Mouse (Mus musculus) stomach, embryonic 14.5 days (tissue): ENCODE measurements around the gene D630003M21Rik. TPM values are rescaled to one million over a fixed set of nuclear protein-coding genes. Genes with fewer than 3 reads are reported as not detected.

Experiments
- ATAC-seq: fragments of 200-750 bp; cut with Nextera tagmentation; 2 replicates; pipeline ENCODE4 v1.8.0; 2017; ENCODE audit warnings: low read depth, moderate TSS enrichment; ENCODE audit not compliant: insufficient number of reproducible peaks, insufficient read depth, low FRiP score
- H3K27ac ChIP-seq: fragments of 300-500 bp; sonication (generic); 2 replicates; pipeline ENCODE4 v1.5.1; 2014; ENCODE audit warnings: mild to moderate bottlenecking, low read length, moderate library complexity, mixed read lengths
- H3K27me3 ChIP-seq: fragments of 300-500 bp; sonication (generic); 2 replicates; pipeline ENCODE4 v1.6.1; 2014; ENCODE audit warnings: low read length, control low read depth, mixed read lengths; ENCODE audit not compliant: control insufficient read depth, insufficient read depth
- H3K36me3 ChIP-seq: fragments of 300-500 bp; sonication (generic); 2 replicates; pipeline ENCODE4 v1.6.1; 2014; ENCODE audit warnings: mild to moderate bottlenecking, control low read depth, low read length, moderate library complexity, mixed read lengths; ENCODE audit not compliant: control insufficient read depth, insufficient read depth
- H3K4me1 ChIP-seq: fragments of 300-500 bp; sonication (generic); 2 replicates; pipeline ENCODE4 v1.6.1; 2014; ENCODE audit warnings: low read length, control low read depth, mixed read lengths; ENCODE audit not compliant: control insufficient read depth, insufficient read depth
- H3K4me2 ChIP-seq: fragments of 300-500 bp; sonication (generic); replicated peaks from 2 replicates; pipeline ENCODE4 v1.6.1; 2014; ENCODE audit warnings: low read depth, low read length, control low read depth
- H3K4me3 ChIP-seq: fragments of 300-500 bp; sonication (generic); 2 replicates; pipeline ENCODE4 v1.5.1; 2014; ENCODE audit warnings: low read depth, low read length, control low read depth
- H3K9ac ChIP-seq: fragments of 300-500 bp; sonication (generic); replicated peaks from 2 replicates; pipeline ENCODE4 v1.6.1; 2014; ENCODE audit warnings: low read depth, mild to moderate bottlenecking, control low read depth, low read length, moderate library complexity, mixed read lengths
- H3K9me3 ChIP-seq: fragments of 300-500 bp; sonication (generic); 2 replicates; pipeline ENCODE4 v1.6.1; 2016; ENCODE audit warnings: low read depth, low read length, control low read depth; ENCODE audit not compliant: control insufficient read depth
- whole genome bisulfite sequencing: fragments of 180-500 bp; shearing (Covaris S2); extraction: QIAGEN DNeasy Blood & Tissue Kit; methylation state at CpG from one replicate; pipeline ENCODE4 v1.1.7; 2014; 5-methylcytosine and 5-hydroxymethylcytosine counted together
- polyA plus RNA-seq: library from polyadenylated mRNA; unstranded; fragments of >200 nt; fragmentation: Nextera tagmentation; extraction: Ambion mirVana; gene quantifications from 2 replicates; pipeline ENCODE4 v1.2.1, GENCODE M21; 2014

Gene D630003M21Rik
- polyA plus RNA-seq, 1 experiment from 2014 or later, result 2.6 TPM

DNA sequence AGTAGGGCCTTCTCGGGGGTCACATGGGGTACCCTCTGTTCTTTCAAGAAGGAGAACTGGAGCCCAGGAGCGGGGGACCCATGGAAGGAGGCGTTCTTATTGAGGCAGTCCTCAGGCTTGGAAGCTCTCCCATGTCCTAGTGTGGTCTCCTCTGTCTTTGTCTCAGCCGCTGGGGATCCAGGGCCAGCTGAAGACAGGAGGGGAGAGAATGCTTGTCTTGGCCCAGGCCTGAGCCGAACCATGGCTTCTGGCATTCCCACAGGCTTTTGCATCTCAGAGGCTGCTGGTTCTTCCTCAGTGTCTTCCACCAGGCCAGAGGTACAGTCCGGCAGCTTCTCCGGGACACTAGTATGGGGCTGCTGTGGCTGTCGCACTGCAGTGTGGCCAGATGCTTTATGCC is 12.5 kb downstream of the D630003M21Rik start:
- H3K4me3 ChIP-seq, result no peak overlapping the region
- no peaks in the 10 kb centered on the region for H3K27me3 ChIP-seq
- no peak overlapping the region for H3K4me2 ChIP-seq
- ATAC-seq, result no peak
- no peaks in the 10 kb centered on the region for H3K36me3 ChIP-seq
- H3K27ac ChIP-seq, result no peak overlapping the region
- no peak overlapping the region for H3K9ac ChIP-seq
- H3K4me1 ChIP-seq, result peaks cover 4% of the 10 kb centered on the region; the same call in 1 of the 2 replicates
- H3K9me3 ChIP-seq, result no peaks in the 10 kb centered on the region
- WGBS, result 92% methylated on average over 8 of the region's 8 CpGs

- ATAC-seq, result peak; percentile 14; the same call in 1 of the 2 replicates
- H3K9me3 ChIP-seq, result no peaks in the 10 kb centered on the region
- H3K4me1 ChIP-seq, result peaks cover 4% of the 10 kb centered on the region; the same call in 1 of the 2 replicates
- no peak overlapping the region for H3K27ac ChIP-seq
- 29% methylated on average over 9 of the region's 9 CpGs for WGBS
- no peaks in the 10 kb centered on the region for H3K27me3 ChIP-seq
- no peak overlapping the region for H3K4me3 ChIP-seq
- H3K9ac ChIP-seq, result no peak overlapping the region
- H3K36me3 ChIP-seq, result no peaks in the 10 kb centered on the region
- no peak overlapping the region for H3K4me2 ChIP-seq
These were observed 13.5 kb downstream of the D630003M21Rik start for GRCm38 (mm10) chr2:158215283-158216117.

- 65% methylated on average over 4 of the region's 4 CpGs for WGBS
- Histone ChIP-seq H3K4me3 (no peak overlapping the region), H3K36me3 (no peaks in the 10 kb centered on the region), H3K4me1 (peaks cover 9% of the 10 kb centered on the region), H3K4me2 (no peak overlapping the region), H3K27ac (no peak overlapping the region), H3K9me3 (no peaks in the 10 kb centered on the region), H3K9ac (no peak overlapping the region), H3K27me3 (no peaks in the 10 kb centered on the region)
- ATAC-seq, result no peak
These were observed 17.1 kb downstream of the D630003M21Rik start for GRCm38 (mm10) chr2:158211764-158212471.

- no peaks in the 10 kb centered on the region for H3K36me3 ChIP-seq
- H3K4me1 ChIP-seq, result peaks cover 9% of the 10 kb centered on the region
- H3K9me3 ChIP-seq, result no peaks in the 10 kb centered on the region
- WGBS, result 25% methylated on average over 10 of the region's 10 CpGs
- no peak for ATAC-seq
- no peak overlapping the region for H3K4me2 ChIP-seq
- no peak overlapping the region for H3K27ac ChIP-seq
- no peak overlapping the region for H3K4me3 ChIP-seq
- no peaks in the 10 kb centered on the region for H3K27me3 ChIP-seq
- no peak overlapping the region for H3K9ac ChIP-seq
These were observed 18.1 kb downstream of the D630003M21Rik start for GRCm38 (mm10) chr2:158210958-158211357.

DNA sequence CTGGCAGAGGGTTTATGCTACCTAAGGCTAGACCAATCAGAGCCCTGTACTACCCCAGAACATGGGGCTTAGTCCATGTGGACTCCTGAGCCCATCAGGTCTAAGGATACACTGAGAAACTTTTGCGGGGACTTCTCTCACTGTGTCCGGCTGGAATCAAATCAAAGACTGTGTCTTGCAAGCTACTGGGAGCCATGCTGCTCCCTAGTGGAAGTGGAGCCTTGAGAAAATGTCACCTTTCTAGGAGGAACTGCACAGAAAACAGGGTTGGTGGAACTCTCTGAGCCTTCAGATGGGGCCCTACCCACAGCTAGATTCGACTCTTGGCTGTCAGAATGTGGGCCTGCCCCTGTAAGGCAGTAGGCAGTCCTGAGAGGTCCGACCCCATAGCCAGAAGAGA is 18.5 kb downstream of the D630003M21Rik start:
- WGBS, result 53% methylated on average over 4 of the region's 4 CpGs
- Histone ChIP-seq H3K4me2 (no peak overlapping the region), H3K4me1 (peaks cover 9% of the 10 kb centered on the region), H3K9me3 (no peaks in the 10 kb centered on the region), H3K27me3 (no peaks in the 10 kb centered on the region), H3K9ac (no peak overlapping the region), H3K4me3 (no peak overlapping the region), H3K36me3 (no peaks in the 10 kb centered on the region), H3K27ac (no peak overlapping the region)
- ATAC-seq, result no peak

- no peak for ATAC-seq
- 59% methylated on average over 9 of the region's 9 CpGs for WGBS
These were observed 19.2 kb downstream of the D630003M21Rik start for GRCm38 (mm10) chr2:158209776-158210175.

DNA sequence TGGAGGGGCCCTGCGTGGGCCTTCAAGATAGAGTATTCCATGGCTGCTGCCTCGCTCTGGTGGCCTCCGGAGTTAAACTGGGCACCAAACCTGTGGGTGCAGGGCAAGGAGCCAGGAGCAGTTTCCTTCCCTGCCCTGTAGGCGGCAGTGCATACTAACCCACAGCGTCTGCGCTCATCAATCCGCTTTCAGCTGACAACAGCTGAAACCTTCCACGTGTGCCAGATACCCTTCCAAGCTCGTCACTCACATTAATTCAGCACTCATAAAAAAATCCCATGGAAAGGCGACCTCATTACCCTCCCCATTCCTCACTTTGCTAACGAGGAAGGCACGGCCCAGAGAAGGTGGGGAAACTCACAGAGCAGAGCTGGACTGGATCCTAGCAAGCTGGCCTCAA is 21.2 kb downstream of the D630003M21Rik start:
- no peak; the same call in 1 of the 2 replicates for ATAC-seq
- Histone ChIP-seq H3K9ac (no peak overlapping the region), H3K4me2 (no peak overlapping the region), H3K36me3 (no peaks in the 10 kb centered on the region), H3K4me3 (no peak overlapping the region), H3K4me1 (peaks cover 5% of the 10 kb centered on the region), H3K27me3 (no peaks in the 10 kb centered on the region), H3K27ac (no peak overlapping the region), H3K9me3 (no peaks in the 10 kb centered on the region)
- 13% methylated on average over 12 of the region's 12 CpGs for WGBS

More at GRCm38 (mm10) chr2:158209776-158210175, 19.2 kb downstream of the D630003M21Rik start:
- no peak overlapping the region for H3K27ac ChIP-seq
- no peaks in the 10 kb centered on the region for H3K9me3 ChIP-seq
- H3K36me3 ChIP-seq, result no peaks in the 10 kb centered on the region
- no peak overlapping the region for H3K9ac ChIP-seq
- no peaks in the 10 kb centered on the region for H3K27me3 ChIP-seq
- H3K4me1 ChIP-seq, result peaks cover 5% of the 10 kb centered on the region
- H3K4me2 ChIP-seq, result no peak overlapping the region
- H3K4me3 ChIP-seq, result no peak overlapping the region

DNA sequence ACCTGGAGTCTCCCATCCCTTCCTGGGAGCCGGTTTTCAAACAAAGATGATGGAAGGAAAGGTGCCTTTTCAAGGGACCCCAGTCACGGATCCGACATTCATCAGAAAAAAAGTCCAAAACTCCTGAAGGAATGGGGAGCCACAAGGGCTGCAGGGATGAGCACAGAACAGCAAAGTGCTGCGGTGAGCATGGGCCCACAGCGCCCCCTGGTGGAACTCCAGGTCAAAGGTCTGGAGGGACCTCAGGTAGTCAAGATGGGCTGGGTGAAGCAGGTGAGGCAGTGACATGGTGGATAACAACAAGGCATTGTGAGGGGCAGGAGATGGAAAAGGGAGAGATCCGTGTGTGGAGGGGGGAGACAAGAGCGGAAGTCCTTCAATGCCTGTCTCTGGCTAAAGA is 24.9 kb downstream of the D630003M21Rik start:
- Histone ChIP-seq H3K27me3 (no peaks in the 10 kb centered on the region), H3K9me3 (no peaks in the 10 kb centered on the region), H3K9ac (no peak overlapping the region), H3K4me1 (no peaks in the 10 kb centered on the region), H3K36me3 (no peaks in the 10 kb centered on the region), H3K27ac (no peak overlapping the region), H3K4me3 (no peak overlapping the region), H3K4me2 (no peak overlapping the region)
- ATAC-seq, result no peak; the same call in 1 of the 2 replicates
- WGBS, result 9% methylated on average over 7 of the region's 7 CpGs
